Mouse (Mus musculus): Measurements from ENCODE around the gene Gng8.
A peak's percentile ranks its signal among the peaks of the same experiment; 100 is the strongest.

Gene Gng8

DNA sequence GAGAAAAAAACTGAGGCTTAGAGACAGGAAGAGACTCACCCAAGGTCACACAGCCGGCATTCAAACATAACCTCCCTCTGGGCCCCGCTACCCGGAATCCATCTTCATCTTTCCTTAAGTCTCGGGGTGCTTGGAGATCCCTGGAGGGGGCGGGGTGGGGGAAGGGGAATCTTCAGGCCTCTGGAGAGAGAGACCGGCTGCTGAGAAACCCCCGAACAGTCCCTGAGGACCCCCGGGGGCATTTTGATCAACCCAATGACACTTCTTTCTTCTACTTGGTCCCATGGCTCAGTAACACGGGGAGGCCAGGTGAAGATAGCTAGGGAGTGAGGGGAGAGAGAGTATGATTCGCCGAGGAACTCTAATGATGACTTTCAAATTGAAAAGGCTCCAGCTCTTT, 15.6 kb upstream of the Gng8 start:
- DNase-seq (ENCODE audit: low read depth, low spot score), result no peak

DNA sequence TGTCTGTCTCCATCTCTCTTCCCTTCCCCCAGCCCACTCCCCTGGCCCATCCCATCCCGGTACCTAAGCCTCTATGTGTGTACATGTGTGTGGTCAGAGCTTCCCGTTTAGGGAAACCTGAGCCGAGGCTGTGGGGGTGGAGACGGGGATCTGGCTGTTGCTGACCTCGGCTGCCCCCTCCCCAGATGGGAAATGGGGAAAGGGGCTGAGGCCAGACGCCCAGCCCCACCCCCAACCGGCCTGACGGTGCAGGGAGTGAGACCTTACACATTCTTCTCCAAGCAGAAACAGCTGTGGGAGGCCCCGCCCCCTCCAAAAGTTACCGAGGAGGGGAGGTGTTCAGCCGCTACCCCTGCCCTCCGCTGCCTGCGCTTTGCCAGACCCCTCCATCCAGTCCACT, 15.0 kb upstream of the Gng8 start:
- DNase-seq (ENCODE audit: low read depth, low spot score), result peak; percentile 86

GRCm38 (mm10) chr7:16877717-16878116, 13.9 kb upstream of the Gng8 start:
- no peak for DNase-seq (ENCODE audit: low read depth, low spot score)

DNA sequence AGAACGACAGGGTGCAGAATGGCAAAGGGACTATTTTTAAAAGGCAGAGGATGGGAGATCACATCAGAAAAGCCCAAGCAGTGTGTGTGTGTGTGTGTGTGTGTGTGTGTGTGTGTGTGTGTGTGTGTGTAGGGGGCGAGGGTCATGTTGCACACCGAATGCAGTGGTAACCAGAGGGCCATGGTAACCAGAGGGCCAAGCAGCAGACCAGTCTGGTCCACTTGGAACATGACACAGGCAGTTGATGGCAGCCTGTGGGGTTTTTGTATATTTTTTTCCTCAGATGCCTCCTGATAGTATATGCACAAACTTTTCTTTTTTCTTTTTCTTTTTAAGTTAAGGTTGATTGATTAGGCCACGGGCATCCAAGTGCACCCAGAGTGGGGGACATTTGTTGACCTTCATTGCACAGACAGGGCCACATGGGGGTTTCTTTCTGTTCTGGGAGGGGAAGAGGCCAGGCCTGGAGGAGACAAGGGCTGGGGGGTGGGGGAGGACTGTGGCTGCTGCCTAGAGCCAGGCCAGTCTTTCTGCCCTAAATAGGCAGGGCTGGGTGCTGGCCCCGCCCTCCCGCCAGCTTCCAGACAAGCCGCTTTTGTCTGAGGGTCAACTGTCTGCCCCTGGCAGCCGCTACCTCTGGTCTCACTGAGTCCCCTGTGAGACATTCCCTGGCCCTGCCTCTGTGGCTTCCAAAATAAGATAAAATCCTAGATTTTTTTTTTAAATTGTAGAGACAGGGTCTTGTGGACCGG, 11.6 kb upstream of the Gng8 start:
- peak; percentile 72 for DNase-seq (ENCODE audit: low read depth, low spot score)

DNA sequence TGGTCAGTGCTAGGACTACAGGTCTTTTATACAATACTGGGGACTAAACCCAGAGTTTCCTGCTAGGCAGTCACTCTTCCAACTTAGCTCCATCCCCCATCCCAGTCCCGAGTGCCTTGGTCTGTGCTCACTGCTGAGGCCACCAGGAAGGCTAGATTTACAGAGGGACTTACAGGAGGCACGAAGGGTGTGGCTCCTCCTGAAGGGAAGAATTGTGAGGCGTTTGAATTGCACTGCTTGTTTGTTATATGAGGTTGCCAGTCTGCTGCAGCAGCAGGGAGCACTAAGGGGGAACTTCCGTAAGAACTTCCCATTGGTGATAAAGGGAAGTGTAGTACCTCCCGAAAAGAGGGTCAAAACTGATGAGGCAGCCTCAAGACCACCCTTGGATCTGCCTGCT, 11.0 kb upstream of the Gng8 start:
- no peak for DNase-seq (ENCODE audit: low read depth, low spot score)

DNA sequence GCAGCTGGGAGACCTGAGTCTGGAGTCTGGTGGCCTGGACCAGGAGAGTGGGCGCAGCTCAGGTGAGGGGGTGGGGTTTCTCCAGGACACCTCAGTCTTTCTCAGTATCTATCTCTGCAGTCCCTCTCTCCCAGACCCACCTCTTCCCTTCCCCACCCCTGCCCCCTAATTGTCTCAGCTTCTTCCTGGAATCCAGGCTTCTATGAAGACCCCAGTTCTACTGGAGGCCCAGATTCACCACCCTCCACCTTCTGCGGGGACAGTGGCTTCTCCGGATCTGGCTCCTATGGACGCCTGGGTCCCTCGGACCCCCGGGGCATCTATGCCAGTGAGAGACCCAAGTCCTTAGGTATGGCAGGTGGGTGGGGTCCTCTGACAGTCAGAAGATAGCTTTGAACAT, 8.4 kb upstream of the Gng8 start:
- DNase-seq (ENCODE audit: low read depth, low spot score), result no peak

DNA sequence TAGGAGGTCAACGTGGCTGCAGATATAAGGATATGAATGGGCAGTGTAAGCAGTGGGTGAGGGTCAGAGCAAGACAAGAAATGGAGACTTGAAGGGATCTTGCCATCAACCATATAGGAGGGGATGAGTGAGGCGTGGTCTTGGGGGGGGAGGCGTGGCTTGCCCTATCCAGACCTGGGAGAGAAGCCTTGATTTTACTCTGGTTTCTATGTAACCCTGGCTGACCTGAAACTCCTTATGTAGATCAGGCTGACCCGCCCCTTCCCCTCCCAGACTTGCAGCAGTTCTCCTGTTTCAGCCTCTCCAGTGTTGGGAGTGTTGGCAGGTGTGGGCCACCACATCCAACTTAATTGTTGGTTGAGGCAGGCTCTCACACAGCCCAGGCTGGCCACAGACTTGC, 7.3 kb upstream of the Gng8 start:
- no peak for DNase-seq (ENCODE audit: low read depth, low spot score)

DNA sequence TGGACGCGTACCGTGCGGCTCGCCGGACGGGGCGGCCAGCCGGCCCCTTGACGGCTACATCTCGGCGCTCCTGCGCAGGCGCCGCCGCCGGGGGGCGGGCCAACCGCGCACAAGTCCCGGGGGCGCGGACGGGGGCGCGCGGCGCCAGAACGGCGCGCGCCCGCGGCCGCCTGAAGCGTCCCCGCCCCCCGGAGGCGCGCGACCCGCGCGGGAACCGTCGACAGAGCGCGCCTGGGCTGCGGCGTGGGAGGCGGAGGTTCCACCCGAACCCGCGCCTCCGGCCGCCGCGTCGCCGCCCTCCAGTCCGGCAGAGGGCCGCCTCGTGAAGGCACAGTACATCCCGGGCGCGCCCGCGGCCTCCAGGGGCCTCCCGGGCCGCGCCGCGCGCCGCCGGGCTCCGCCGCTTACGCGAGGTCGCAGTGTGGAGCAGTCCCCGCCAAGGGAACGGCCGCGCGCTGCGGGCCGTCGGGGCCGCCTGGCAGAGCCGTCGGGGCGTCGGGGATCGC, 6.3 kb upstream of the Gng8 start:
- DNase-seq (ENCODE audit: low read depth, low spot score), result no peak

- no peak for DNase-seq (ENCODE audit: low read depth, low spot score)
Observed at GRCm38 (mm10) chr7:16885905-16886304, 5.7 kb upstream of the Gng8 start.

- no peak for DNase-seq (ENCODE audit: low read depth, low spot score)
Observed at GRCm38 (mm10) chr7:16890536-16890935, 1.1 kb upstream of the Gng8 start.

DNA sequence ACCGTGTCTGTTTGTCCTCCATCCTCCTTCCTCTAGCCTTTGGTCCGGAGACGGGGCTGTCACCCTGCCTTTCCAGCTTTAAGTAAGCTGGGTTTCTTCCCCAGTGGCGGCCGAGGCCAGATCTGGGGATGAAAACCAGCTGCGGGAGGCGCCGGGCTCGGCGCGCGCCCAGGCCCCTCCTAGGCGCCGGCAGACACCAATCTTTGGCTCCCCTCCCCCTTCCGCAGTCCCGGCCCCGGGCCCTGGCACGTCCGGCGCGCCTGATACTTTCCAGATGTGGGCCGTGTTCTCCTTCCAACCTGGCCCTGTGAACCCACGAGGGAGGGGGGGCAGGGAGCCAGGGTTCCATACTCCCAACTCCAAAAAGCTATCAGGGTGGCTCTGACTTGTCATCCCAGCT, 642 bp upstream of the Gng8 start:
- peak; percentile 87 for DNase-seq (ENCODE audit: low read depth, low spot score)

DNA sequence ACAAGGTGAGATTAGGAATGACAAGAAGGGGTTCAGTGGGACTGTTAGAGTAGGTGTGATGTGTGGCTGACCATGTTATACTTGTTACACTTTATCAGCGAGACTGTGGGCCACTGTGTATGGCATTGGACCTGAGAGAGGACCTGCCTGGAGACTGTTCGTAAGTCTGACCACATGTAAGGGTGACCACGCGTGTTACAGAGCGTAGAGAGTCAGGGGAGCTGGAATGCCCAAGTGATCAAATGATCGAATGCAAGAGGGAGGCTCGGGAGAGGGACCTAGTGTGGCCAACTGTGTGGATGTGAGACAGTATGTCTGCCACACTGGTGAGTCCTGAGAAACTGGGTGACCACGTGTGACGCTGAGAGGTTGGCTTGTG, 755 bp downstream of the Gng8 start:
- DNase-seq (ENCODE audit: low read depth, low spot score), result no peak

GRCm38 (mm10) chr7:16893612-16894011, 2.0 kb downstream of the Gng8 start:
- no peak for DNase-seq (ENCODE audit: low read depth, low spot score)

- no peak for DNase-seq (ENCODE audit: low read depth, low spot score)
Observed at GRCm38 (mm10) chr7:16894279-16894678, 2.7 kb downstream of the Gng8 start.

DNA sequence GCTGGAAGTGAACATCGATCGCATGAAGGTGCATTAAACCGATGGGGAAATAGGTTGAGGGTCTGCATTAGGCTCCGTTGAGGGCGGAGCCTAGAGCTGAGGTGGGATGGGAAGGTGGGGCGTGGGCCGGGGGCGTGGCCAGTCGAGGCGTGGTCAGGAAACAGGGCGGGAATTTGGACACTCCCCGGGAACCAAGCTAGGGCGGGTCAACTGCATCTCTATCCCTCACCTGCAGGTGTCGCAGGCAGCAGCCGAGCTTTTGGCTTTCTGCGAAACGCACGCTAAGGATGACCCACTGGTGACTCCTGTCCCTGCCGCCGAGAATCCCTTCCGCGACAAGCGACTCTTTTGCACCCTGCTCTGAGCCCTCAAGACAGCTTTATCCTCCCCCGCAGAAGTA, 3.4 kb downstream of the Gng8 start:
- DNase-seq (ENCODE audit: low read depth, low spot score), result peak; percentile 66

- DNase-seq (ENCODE audit: low read depth, low spot score), result no peak
Observed at GRCm38 (mm10) chr7:16895511-16895910, 3.9 kb downstream of the Gng8 start.

- DNase-seq (ENCODE audit: low read depth, low spot score), result no peak
Observed at GRCm38 (mm10) chr7:16900526-16900925, 8.9 kb downstream of the Gng8 start.

DNA sequence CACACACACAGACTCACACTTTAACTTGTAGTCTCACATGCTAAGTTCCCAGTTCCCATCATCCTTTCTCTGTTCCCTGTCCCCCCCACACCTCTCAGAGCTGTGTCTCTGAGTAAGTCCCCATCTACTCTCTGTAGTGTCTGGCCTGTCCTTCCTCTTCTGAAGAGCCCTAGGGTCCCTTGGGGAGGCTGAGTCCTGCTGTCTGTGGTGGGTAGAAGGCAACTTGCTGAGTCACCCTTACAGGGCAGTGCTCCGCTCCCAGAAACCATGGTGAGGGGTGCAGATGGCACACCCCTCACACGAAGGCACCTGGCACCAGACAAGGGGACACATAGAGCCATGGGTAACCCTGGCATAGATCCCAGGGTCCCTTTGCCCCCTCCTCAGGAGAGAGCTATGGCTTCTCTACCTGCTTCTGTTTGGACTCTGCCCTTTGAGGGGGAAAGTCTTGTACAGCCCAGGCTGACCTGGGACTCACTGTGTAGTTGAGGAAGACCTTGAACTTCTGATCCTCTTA, 11.9 kb downstream of the Gng8 start:
- DNase-seq (ENCODE audit: low read depth, low spot score), result no peak

GRCm38 (mm10) chr7:16904120-16904675, 12.6 kb downstream of the Gng8 start:
- no peak for DNase-seq (ENCODE audit: low read depth, low spot score)

DNA sequence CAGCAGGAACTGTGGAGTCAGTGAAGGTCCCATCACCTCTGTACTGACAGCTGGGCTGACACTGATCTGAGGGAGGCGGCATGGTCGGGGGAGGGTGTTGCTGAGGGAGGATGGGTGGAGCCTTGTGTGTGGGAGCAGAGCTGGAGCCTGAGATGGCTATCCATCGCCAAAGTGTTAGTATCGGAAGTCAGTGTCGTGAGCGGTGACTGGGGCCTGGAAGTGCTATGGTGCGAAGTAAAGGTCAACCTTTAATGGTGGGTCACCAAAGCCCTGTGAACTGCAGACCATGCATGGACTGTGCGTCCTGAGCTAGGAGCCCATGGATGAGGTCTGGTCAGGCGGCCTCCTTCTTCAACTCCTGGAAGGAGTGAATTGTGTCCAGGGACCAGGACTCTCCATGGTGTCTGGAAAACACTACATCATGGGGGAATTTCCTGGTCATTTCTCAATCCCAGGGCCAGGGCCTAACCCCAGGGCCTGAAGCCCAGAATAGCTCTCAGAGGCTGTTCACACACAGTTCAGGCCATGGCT, 14.0 kb downstream of the Gng8 start:
- no peak for DNase-seq (ENCODE audit: low read depth, low spot score)

DNA sequence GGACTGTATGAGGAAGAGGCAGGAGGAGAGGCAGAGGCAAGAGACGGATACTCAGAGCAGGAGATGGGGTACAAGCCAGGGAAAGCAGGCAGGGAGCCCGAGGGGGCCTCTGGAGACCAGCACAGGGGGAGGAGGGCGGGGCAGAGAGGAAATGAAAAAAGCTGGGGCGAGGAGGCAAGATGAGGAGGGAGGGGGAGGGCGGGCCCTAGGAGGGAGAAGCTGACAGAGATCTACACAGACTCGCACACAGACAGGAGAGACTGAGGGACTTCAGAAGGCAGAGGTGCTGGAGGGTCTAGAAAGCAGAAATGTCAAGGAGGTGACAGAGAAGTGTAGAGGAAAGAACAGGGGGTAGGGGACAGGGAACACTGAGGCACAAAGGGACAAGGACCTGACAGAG, 14.7 kb downstream of the Gng8 start, which contains the start of gene Ptgir:
Gene Ptgir (plus strand): TSS at position 210 of the 400 bp plus-strand sequence.
- DNase-seq (ENCODE audit: low read depth, low spot score), result no peak

GRCm38 (mm10) chr7:16906889-16907559, 15.4 kb downstream of the Gng8 start:
- DNase-seq (ENCODE audit: low read depth, low spot score), result no peak
